Mouse (Mus musculus) hindbrain, embryonic 14.5 days (tissue): ENCODE results near the gene Pkhd1. TPM values are rescaled to one million over a fixed set of nuclear protein-coding genes. Genes with fewer than 3 reads are reported as not detected.
A peak's percentile ranks its signal among the peaks of the same experiment; 100 is the strongest.

ENCODE experiments used
- ATAC-seq: fragments of 200-750 bp; cut with Nextera tagmentation; 2 replicates; pipeline ENCODE4 v1.8.0; 2017; ENCODE audit warnings: moderate number of reproducible peaks, mild to moderate bottlenecking, moderate TSS enrichment, moderate library complexity; ENCODE audit not compliant: low FRiP score
- DNase-seq: peaks from one replicate; pipeline ENCODE4 v3.0.0-alpha.2; 2015; ENCODE audit warnings: low spot score
- H3K27ac ChIP-seq: fragments of 300-500 bp; sonication (generic); 2 replicates; pipeline ENCODE4 v1.5.1; 2014; ENCODE audit warnings: mild to moderate bottlenecking, moderate library complexity
- H3K27me3 ChIP-seq: fragments of 300-500 bp; sonication (generic); 2 replicates; pipeline ENCODE4 v1.6.1; 2014; ENCODE audit warnings: mild to moderate bottlenecking, low read length, mixed read lengths; ENCODE audit not compliant: control insufficient read depth, insufficient read depth
- H3K36me3 ChIP-seq: fragments of 300-500 bp; sonication (generic); replicated peaks from 2 replicates; pipeline ENCODE4 v1.6.1; 2014; ENCODE audit not compliant: control insufficient read depth, insufficient read depth
- H3K4me1 ChIP-seq: fragments of 300-500 bp; sonication (generic); replicated peaks from 2 replicates; pipeline ENCODE4 v1.6.1; 2014; ENCODE audit warnings: antibody characterized with exemption, low read length, mixed read lengths; ENCODE audit not compliant: control insufficient read depth, insufficient read depth
- H3K4me2 ChIP-seq: fragments of 300-500 bp; sonication (generic); replicated peaks from 2 replicates; pipeline ENCODE4 v1.6.1; 2014; ENCODE audit warnings: mild to moderate bottlenecking, moderate library complexity
- H3K4me3 ChIP-seq: fragments of 300-500 bp; sonication (generic); replicated peaks from 2 replicates; pipeline ENCODE4 v1.5.1; 2014; ENCODE audit warnings: mild to moderate bottlenecking, low read length
- H3K9ac ChIP-seq: fragments of 300-500 bp; sonication (generic); 2 replicates; pipeline ENCODE4 v1.6.1; 2014
- H3K9me3 ChIP-seq: fragments of 300-500 bp; sonication (generic); 2 replicates; pipeline ENCODE4 v1.6.1; 2016; ENCODE audit warnings: low read length; ENCODE audit not compliant: control insufficient read depth
- WGBS: fragments of 180-500 bp; shearing (Covaris S2); extraction: QIAGEN DNeasy Blood & Tissue Kit; methylation state at CpG from one replicate; pipeline ENCODE4 v1.1.7; 2014; 5-methylcytosine and 5-hydroxymethylcytosine counted together
- polyA plus RNA-seq: library from polyadenylated mRNA; unstranded; fragments of >200 nt; fragmentation: Nextera tagmentation; extraction: Ambion mirVana; gene quantifications from 2 replicates; pipeline ENCODE4 v1.2.1, GENCODE M21; 2014

Gene Pkhd1
- polyA plus RNA-seq, 1 experiment from 2014 or later: 0.01 TPM

DNA sequence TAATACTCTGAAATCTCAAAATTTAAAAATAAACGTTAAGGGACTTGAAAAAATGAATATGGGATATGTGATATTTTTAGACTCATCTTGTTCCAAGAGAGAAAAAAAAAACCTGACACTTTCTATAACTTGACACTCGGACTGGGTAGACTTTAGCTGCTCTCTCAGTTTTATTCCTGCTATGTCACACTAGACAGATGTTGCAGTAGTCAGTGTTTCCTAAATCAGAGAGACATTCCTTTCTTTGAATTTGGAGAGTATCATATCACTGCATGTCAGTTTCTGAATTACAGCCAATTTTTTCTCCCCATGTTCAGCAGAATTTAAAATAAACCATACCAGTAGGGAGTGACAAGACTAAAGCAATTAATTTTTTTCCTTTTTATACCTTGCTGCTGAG, 2.7 kb upstream of the Pkhd1 start:
- no peaks in the 10 kb centered on the region for H3K9me3 ChIP-seq
- no peak overlapping the region for H3K4me3 ChIP-seq
- H3K27ac ChIP-seq: no peak overlapping the region
- no peaks in the 10 kb centered on the region for H3K27me3 ChIP-seq
- H3K36me3 ChIP-seq: no peaks in the 10 kb centered on the region
- no peak overlapping the region for H3K9ac ChIP-seq
- H3K4me1 ChIP-seq: no peaks in the 10 kb centered on the region
- WGBS: 81% methylated on average over 2 of the region's 2 CpGs
- DNase-seq (no peak), ATAC-seq (no peak)
- H3K4me2 ChIP-seq: no peak overlapping the region

DNA sequence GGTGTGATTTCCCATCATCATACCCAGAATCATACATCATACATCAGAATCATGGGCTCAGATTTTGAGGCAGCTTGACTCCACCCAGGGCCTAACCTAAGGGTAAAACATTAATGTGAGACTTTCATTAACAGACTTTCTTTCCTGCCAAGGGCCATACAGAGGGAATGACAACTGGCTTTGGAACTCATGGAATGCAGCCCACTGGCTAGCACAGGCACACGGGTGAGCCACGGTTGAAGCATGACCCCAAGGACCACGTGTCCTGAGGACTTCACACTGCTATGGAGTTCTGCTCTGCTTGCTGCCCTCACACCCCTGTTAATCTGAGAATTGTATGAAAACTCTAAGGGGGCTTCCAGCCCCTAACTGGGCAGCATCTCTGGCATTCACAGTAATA, 1.5 kb upstream of the Pkhd1 start:
- Histone ChIP-seq H3K27me3 (no peaks in the 10 kb centered on the region), H3K9me3 (no peaks in the 10 kb centered on the region), H3K27ac (no peak overlapping the region), H3K9ac (no peak overlapping the region), H3K4me1 (no peaks in the 10 kb centered on the region), H3K4me2 (no peak overlapping the region), H3K36me3 (no peaks in the 10 kb centered on the region), H3K4me3 (no peak overlapping the region)
- DNase-seq (no peak), ATAC-seq (no peak)
- 68% methylated on average over 3 of the region's 3 CpGs for WGBS

DNA sequence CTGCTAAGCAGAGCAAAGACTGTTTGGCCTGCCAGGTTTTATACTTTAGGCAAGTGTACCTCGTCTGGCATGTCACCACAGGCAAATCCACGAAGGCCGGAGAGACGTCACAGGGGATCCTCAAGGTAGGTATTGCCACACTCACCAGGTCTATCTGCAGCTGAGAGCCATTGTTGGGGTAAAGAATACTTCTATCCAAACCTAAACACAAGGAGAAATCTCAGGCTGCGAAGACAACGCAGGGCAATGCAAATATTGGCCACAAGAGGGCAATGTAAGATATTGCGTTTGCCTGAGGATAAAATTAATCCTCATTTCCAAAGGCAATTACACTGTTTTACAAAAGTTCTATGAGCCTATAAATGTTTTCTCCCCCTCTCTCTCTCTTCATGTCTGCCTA, 5.2 kb downstream of the Pkhd1 start:
- H3K4me1 ChIP-seq: no peaks in the 10 kb centered on the region
- 0 out of 2 replicates have a peak, but pooled peaks cover 4% of the 10 kb centered on the region for H3K9me3 ChIP-seq
- DNase-seq (peak; percentile 80), ATAC-seq (no peak)
- WGBS: 28% methylated on average over 7 of the region's 7 CpGs
- H3K9ac ChIP-seq: no peak overlapping the region
- no peaks in the 10 kb centered on the region for H3K36me3 ChIP-seq
- H3K27me3 ChIP-seq: no peaks in the 10 kb centered on the region
- no peak overlapping the region for H3K4me2 ChIP-seq
- H3K27ac ChIP-seq: no peak overlapping the region
- no peak overlapping the region for H3K4me3 ChIP-seq

DNA sequence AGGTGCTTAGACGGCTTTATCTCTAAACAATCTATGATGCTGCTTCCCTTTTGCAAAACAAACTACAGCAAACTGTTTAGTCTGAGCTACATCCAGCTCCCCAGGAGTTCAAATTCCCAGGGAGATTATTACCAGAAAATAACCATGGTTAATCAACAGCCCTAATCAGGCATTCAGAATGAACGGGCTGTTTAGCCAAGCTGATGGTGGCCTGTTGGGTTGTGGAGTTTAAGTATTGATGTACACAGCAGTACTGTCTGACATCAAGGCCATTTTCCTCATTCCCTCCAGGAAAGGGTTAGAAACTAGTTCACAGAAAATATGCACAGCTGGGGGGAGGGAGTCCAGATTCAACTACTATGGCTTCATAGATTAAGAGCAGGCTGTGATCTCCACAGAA, 12.4 kb downstream of the Pkhd1 start:
- no peak overlapping the region for H3K27ac ChIP-seq
- no peak overlapping the region for H3K4me3 ChIP-seq
- H3K9ac ChIP-seq: no peak overlapping the region
- 59% methylated on average over 2 of the region's 2 CpGs for WGBS
- no peaks in the 10 kb centered on the region for H3K4me1 ChIP-seq
- H3K36me3 ChIP-seq: no peaks in the 10 kb centered on the region
- DNase-seq (no peak), ATAC-seq (peak; percentile 37; the same call in 1 of the 2 replicates)
- no peak overlapping the region for H3K4me2 ChIP-seq
- no peaks in the 10 kb centered on the region for H3K27me3 ChIP-seq
- H3K9me3 ChIP-seq: 0 out of 2 replicates have a peak, but pooled peaks cover 4% of the 10 kb centered on the region

DNA sequence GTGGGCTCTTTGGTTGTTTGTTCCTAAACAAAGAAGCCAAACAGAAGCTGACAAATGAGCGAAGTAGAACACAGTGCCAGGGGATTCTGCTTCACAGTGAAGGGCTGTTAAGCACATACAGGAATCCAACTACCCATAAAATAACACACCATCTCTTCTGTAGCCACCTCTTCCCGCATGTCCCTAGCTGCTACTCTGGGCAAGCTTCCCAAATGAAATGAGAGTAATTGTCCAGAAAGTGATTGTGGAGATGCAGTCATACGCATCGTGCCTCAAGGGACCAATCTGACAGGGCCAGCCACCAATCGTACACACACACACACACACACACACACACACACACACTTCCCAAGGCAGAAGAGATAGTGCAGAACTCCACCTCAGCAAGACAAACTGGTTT, 27.4 kb downstream of the Pkhd1 start:
- Histone ChIP-seq H3K36me3 (no peaks in the 10 kb centered on the region), H3K9me3 (no peaks in the 10 kb centered on the region), H3K27ac (no peak overlapping the region), H3K4me1 (no peaks in the 10 kb centered on the region), H3K4me2 (no peak overlapping the region), H3K4me3 (no peak overlapping the region), H3K9ac (no peak overlapping the region), H3K27me3 (no peaks in the 10 kb centered on the region)
- WGBS: 62% methylated on average over 5 of the region's 5 CpGs
- ATAC-seq: peak; percentile 55; the same call in 1 of the 2 replicates
- no peak for DNase-seq

DNA sequence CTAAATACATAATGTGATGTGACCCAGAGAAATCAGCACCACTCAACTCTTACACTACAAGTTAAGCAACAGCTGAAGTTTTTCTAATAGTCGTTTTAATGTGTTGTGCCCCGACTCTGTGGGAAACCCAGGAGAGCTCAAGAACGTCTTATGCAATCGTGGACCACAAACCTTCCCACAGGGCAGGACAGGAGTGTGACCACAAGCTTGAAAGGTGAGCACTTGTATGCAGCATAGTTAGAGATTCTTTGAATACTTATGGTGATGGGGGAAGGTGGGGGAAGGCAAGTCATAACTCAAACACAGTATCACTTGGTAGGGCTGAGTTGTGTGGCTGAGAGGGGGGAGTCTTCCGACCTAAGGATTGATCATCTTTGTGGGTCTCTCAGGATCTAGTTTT, 46.4 kb downstream of the Pkhd1 start:
- Histone ChIP-seq H3K4me1 (no peaks in the 10 kb centered on the region), H3K27ac (no peak overlapping the region), H3K4me3 (no peak overlapping the region), H3K36me3 (no peaks in the 10 kb centered on the region), H3K9me3 (no peaks in the 10 kb centered on the region), H3K4me2 (no peak overlapping the region), H3K27me3 (no peaks in the 10 kb centered on the region), H3K9ac (no peak overlapping the region)
- 85% methylated on average over 5 of the region's 5 CpGs for WGBS
- DNase-seq (no peak), ATAC-seq (no peak)

DNA sequence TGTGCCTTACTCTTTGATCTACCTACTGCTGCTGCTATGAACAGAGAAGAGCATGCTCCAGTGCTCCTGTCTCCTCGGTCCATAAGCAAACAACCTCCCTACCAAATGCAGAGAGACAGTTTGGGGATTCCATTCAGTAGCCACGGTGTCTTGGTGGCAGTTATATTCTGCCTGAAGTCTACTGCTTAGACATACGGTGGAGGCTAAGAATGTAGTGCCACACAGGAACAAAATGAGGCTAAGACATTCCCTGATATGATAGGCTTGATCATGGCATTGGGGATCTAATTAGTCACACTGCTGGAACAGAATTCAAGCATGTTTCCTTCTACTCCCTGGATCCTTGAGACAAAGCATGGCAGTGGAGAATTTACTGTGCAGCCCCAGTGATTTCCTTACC, 48.4 kb downstream of the Pkhd1 start:
- WGBS: 51% methylated on average over 3 of the region's 3 CpGs
- no peaks in the 10 kb centered on the region for H3K4me1 ChIP-seq
- H3K27ac ChIP-seq: no peak overlapping the region
- DNase-seq (no peak), ATAC-seq (no peak)
- no peak overlapping the region for H3K9ac ChIP-seq
- H3K9me3 ChIP-seq: no peaks in the 10 kb centered on the region
- H3K4me3 ChIP-seq: no peak overlapping the region
- no peaks in the 10 kb centered on the region for H3K27me3 ChIP-seq
- no peak overlapping the region for H3K4me2 ChIP-seq
- H3K36me3 ChIP-seq: no peaks in the 10 kb centered on the region

DNA sequence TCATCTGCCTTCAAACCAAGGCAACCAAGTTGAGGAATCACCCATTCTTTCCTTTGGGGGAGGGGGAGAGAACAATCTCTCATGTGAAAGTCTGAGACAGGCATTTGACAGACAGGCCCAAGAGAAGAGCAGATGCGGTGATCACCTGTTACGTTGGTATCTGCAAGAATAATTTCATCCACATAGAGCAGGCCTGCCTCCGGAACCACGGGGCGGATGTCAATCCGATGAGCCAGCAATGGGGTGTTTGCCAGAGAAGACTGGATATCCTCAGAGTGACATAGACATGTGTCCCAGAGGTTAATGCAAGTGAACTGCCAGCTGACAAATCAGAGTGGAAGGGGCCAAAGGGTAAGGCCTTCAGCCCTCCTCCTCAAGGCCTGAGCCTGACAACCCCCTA, 59.4 kb downstream of the Pkhd1 start:
- Histone ChIP-seq H3K9me3 (no peaks in the 10 kb centered on the region), H3K27me3 (no peaks in the 10 kb centered on the region), H3K4me3 (no peak overlapping the region), H3K4me2 (no peak overlapping the region), H3K36me3 (no peaks in the 10 kb centered on the region), H3K27ac (no peak overlapping the region), H3K9ac (no peak overlapping the region), H3K4me1 (no peaks in the 10 kb centered on the region)
- DNase-seq (no peak), ATAC-seq (no peak)
- WGBS: 96% methylated on average over 6 of the region's 6 CpGs

DNA sequence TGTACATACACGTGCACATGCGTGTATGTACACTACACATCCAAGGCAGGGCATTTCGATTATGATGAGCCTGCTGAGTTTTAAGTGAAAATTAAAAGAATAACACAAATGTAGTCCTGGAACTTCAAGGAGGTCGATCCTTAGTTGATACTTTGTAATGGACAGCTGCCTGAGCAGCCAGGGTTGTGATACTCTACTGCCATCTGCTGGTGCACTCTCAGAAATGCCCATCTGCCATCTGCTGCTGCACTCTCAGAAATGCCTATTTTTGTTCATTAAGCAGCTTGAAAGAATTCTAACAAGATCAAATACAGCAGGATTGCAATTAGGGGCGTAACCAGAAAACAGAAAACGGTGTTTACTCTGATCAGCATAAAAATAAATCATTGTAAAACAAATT, 63.5 kb downstream of the Pkhd1 start:
- H3K4me3 ChIP-seq: no peak overlapping the region
- H3K27ac ChIP-seq: no peak overlapping the region
- ATAC-seq (peak; percentile 67), DNase-seq (peak; percentile 75)
- no peaks in the 10 kb centered on the region for H3K27me3 ChIP-seq
- no peak overlapping the region for H3K9ac ChIP-seq
- H3K4me1 ChIP-seq: no peaks in the 10 kb centered on the region
- WGBS: 29% methylated on average over 6 of the region's 6 CpGs
- H3K36me3 ChIP-seq: no peaks in the 10 kb centered on the region
- H3K4me2 ChIP-seq: no peak overlapping the region
- H3K9me3 ChIP-seq: no peaks in the 10 kb centered on the region

DNA sequence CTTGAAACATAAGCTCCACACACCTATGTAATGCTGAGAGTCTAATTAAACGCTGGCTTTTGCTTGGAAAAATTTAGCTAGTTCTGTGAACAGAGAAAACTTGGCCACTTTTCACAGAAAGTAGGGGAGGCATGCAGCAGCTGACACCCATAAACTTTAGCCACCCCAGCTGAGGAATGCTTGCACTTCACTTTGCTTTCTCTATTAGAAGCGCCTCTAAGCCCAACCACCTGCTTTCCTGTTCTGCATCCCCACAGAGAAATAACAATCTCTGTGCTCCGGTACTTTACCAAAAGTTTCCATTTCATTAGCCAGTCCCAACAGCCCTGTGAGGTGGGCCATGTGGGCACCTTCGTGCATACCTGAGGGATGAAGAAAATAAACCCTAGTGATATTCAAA, 66.5 kb downstream of the Pkhd1 start:
- no peak overlapping the region for H3K4me2 ChIP-seq
- H3K9me3 ChIP-seq: no peaks in the 10 kb centered on the region
- no peaks in the 10 kb centered on the region for H3K27me3 ChIP-seq
- no peaks in the 10 kb centered on the region for H3K4me1 ChIP-seq
- WGBS: 77% methylated on average over 4 of the region's 4 CpGs
- H3K27ac ChIP-seq: no peak overlapping the region
- H3K9ac ChIP-seq: no peak overlapping the region
- no peaks in the 10 kb centered on the region for H3K36me3 ChIP-seq
- H3K4me3 ChIP-seq: no peak overlapping the region
- ATAC-seq (no peak), DNase-seq (no peak)
